Mouse (Mus musculus) heart, postnatal 0 days (tissue): Measurements from ENCODE around the gene Hmcn2.

Experiments
- CTCF ChIP-seq: IDR thresholded peaks from 2 replicates; pipeline ENCODE4 v1.5.1; 2016; ENCODE audit warnings: antibody characterized with exemption, control low read depth, low read depth
- EP300 ChIP-seq: IDR thresholded peaks from 2 replicates; pipeline ENCODE4 v1.6.1; 2016; ENCODE audit warnings: antibody characterized with exemption, low read depth

DNA sequence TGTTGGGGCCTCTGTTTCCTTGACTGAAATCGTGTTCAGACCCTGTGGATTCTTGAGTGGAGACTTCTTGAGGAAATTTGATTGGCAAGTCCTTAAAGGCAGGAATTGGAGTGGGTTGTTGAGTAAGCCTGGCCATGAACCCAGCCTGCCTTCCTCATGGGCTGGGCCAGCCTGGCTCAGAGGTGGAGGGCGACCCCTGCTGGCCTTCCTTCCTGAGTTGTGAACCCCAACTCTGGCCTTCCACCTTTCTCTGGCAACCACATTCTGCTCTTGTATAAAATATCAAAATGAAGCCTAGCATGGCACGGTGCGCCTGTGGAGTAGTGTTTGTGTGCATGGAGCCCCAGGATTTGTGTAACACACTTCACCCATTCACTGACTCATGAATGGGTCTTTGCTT lies 8.5 kb upstream of the Hmcn2 start:
- TF ChIP-seq CTCF (peak; percentile 42), EP300 (no peak)
